Mouse (Mus musculus) cerebellum, adult (tissue): ENCODE results near the gene Ubxn11.

Source experiments
- ATAC-seq: cut with Nextera tagmentation; 2 replicates; pipeline ENCODE4 v1.9.2; 2017; ENCODE audit warnings: mild to moderate bottlenecking, moderate library complexity, mixed read lengths; ENCODE audit not compliant: insufficient number of reproducible peaks, low FRiP score, low TSS enrichment

Gene Ubxn11

GRCm38 (mm10) chr4:134116501-134116900 is 14.1 kb downstream of the Ubxn11 start:
- ATAC-seq: no peak

- ATAC-seq: no peak
Observed at GRCm38 (mm10) chr4:134117012-134117411, 14.6 kb downstream of the Ubxn11 start.

GRCm38 (mm10) chr4:134118126-134118800 is 15.9 kb downstream of the Ubxn11 start:
- ATAC-seq: no peak

GRCm38 (mm10) chr4:134119042-134119441 is 16.7 kb downstream of the Ubxn11 start:
- ATAC-seq: no peak

- no peak for ATAC-seq
Observed at GRCm38 (mm10) chr4:134119644-134120043, 17.3 kb downstream of the Ubxn11 start.

GRCm38 (mm10) chr4:134120192-134120805 is 17.9 kb downstream of the Ubxn11 start:
- ATAC-seq: no peak

- no peak for ATAC-seq
Observed at GRCm38 (mm10) chr4:134120916-134121315, 18.5 kb downstream of the Ubxn11 start.

GRCm38 (mm10) chr4:134121571-134121970 is 19.2 kb downstream of the Ubxn11 start:
- ATAC-seq: no peak

- ATAC-seq: no peak
Observed at GRCm38 (mm10) chr4:134122281-134122680, 19.9 kb downstream of the Ubxn11 start.

GRCm38 (mm10) chr4:134123147-134123546 is 20.8 kb downstream of the Ubxn11 start:
- ATAC-seq: no peak

GRCm38 (mm10) chr4:134123680-134124551 is 21.5 kb downstream of the Ubxn11 start:
- no peak for ATAC-seq

- no peak for ATAC-seq
Observed at GRCm38 (mm10) chr4:134125383-134126060, 23.2 kb downstream of the Ubxn11 start.

- no peak for ATAC-seq
Observed at GRCm38 (mm10) chr4:134126300-134127120, 24.1 kb downstream of the Ubxn11 start.

- no peak for ATAC-seq
Observed at GRCm38 (mm10) chr4:134127121-134127455, 24.7 kb downstream of the Ubxn11 start.

- ATAC-seq: no peak
Observed at GRCm38 (mm10) chr4:134127793-134128192, 25.4 kb downstream of the Ubxn11 start.

GRCm38 (mm10) chr4:134128221-134128982 is 26.0 kb downstream of the Ubxn11 start, which contains the start of gene Sh3bgrl3:
Gene Sh3bgrl3, minus strand, starts transcription at chr4:134128789.
- peak; percentile 82 for ATAC-seq

GRCm38 (mm10) chr4:134128983-134129362 is 26.6 kb downstream of the Ubxn11 start:
- ATAC-seq: peak; percentile 34; the same call in 1 of the 2 replicates

GRCm38 (mm10) chr4:134129482-134129881 is 27.1 kb downstream of the Ubxn11 start:
- ATAC-seq: no peak

GRCm38 (mm10) chr4:134132117-134132516 is 29.7 kb downstream of the Ubxn11 start:
- ATAC-seq: no peak
